ENCODE assay signal across 8 mouse cellular contexts in genomic region chr2:118813981-118814836, GRCm38 (mm10). TPM values are rescaled to one million over a fixed set of nuclear protein-coding genes. Genes with fewer than 3 reads are reported as not detected.
DNase-seq lines count a peak whose midpoint lies in the region; ATAC-seq and TF ChIP-seq lines count a peak whose summit lies in the region.

Knstrn (plus strand) TSS chr2:118814003.

- H3K9ac ChIP-seq in hindbrain, postnatal 0 days (replicated peaks; ENCODE audit: low read length), result peak within 1 kb of the TSS; percentile 46

- no peaks in the 10 kb centered on the region for H3K27me3 ChIP-seq in hindbrain, postnatal 0 days (ENCODE audit: insufficient read depth, low read length)

- TF ChIP-seq CTCF in gastrocnemius, adult 2 months (IDR thresholded peaks at IDR 0.05), result no peak
- TF ChIP-seq CTCF in hindbrain, postnatal 0 days (IDR thresholded peaks at IDR 0.05; ENCODE audit: low read depth), result no peak

- no peaks in the 10 kb centered on the region for H3K36me3 ChIP-seq in hindbrain, postnatal 0 days (ENCODE audit: insufficient read depth, low read length)
- no peaks in the 10 kb centered on the region for H3K36me3 ChIP-seq in macrophage (ENCODE audit: inconsistent target)

- H3K4me3 ChIP-seq in gastrocnemius, adult 2 months, result peak within 1 kb of the TSS; percentile 79
- H3K4me3 ChIP-seq in hindbrain, postnatal 0 days (ENCODE audit: low read length), result peak within 1 kb of the TSS; percentile 61
- peak within 1 kb of the TSS; percentile 59 for H3K4me3 ChIP-seq in macrophage (ENCODE audit: inconsistent target)

- intact Hi-C loops in gastrocnemius, adult 2 months (cut with DNase I), result loop anchor here (5.0 kb wide), 1 partner anchor 48 kb away; the partner anchor contains the start of gene Ivd

- peak within 1 kb of the TSS; percentile 97 for H3K4me2 ChIP-seq in hindbrain, postnatal 0 days (ENCODE audit: low read depth, low read length)

- peak; percentile 93 for DNase-seq in gastrocnemius, adult 2 months
- DNase-seq in hindbrain, postnatal 0 days (ENCODE audit: low spot score), result peak; percentile 96
- DNase-seq in left cerebral cortex, adult 18-20 months (ENCODE audit: low spot score in 2 of 2), result peak; percentile 81 to 89
- peak; percentile 81 for DNase-seq in retina, postnatal 7 days (ENCODE audit: low read depth, low spot score)
- DNase-seq in urinary bladder, adult 18-20 months (ENCODE audit: low spot score in 2 of 2), result peak; percentile 81 to 85

- WGBS in hindbrain, postnatal 0 days, result 1% methylated on average over 49 of the region's 49 CpGs
- WGBS in macrophage (ENCODE audit: missing documents), result under 1% methylated on average over 48 of the region's 49 CpGs

- no peaks in the 10 kb centered on the region for H3K9me3 ChIP-seq in hindbrain, postnatal 0 days (ENCODE audit: low read length)

- no peak within 1 kb of the TSS for H3K27ac ChIP-seq in gastrocnemius, adult 2 months
- no peak within 1 kb of the TSS for H3K27ac ChIP-seq in hindbrain, postnatal 0 days
- H3K27ac ChIP-seq in macrophage, result peak within 1 kb of the TSS; percentile 46

- ATAC-seq in activated CD4-positive, CD25-positive, alpha-beta regulatory T cell, adult 4 months, result peak; percentile 100
- peak; percentile 99 for ATAC-seq in common myeloid progenitor, adult 5-6 weeks (replicated peaks; ENCODE audit: low read depth, poor library complexity, severe bottlenecking)
- ATAC-seq in hindbrain, postnatal 0 days, result peak; percentile 97

- H3K4me1 ChIP-seq in hindbrain, postnatal 0 days (ENCODE audit: insufficient read depth, low read length), result no peaks in the 10 kb centered on the region

- no peaks in the 10 kb centered on the region for H3K79me2 ChIP-seq in macrophage (ENCODE audit: inconsistent target)

RNA-seq across cellular contexts. Expression of gene Knstrn, which starts in this region (rescaled TPM):
- 10 to 100 TPM; 23.7 to 30.8 TPM for polyA plus RNA-seq in activated CD4-positive, CD25-positive, alpha-beta regulatory T cell, adult 4 months (2017; shearing (Covaris generic))
- 124 and 177 TPM in 2 replicates for total RNA-seq in common myeloid progenitor, adult 5-6 weeks (2017)
- total RNA-seq in gastrocnemius, adult 2 months (2021), result under 1 TPM; 0.28 to 0.31 TPM
- 5.5 and 8.6 TPM in 2 replicates for total RNA-seq in hindbrain, postnatal 0 days (2014; rRNA removed)
- 16.5 and 21.6 TPM in 2 replicates for polyA plus RNA-seq in hindbrain, postnatal 0 days (2015; fragmentation: Nextera tagmentation; extraction: Ambion mirVana)
- total RNA-seq in left cerebral cortex, adult 18-20 months (2021), result 1 to 10 TPM; 1.5 to 1.7 TPM
- total RNA-seq in macrophage (2018; cell fraction: chromatin; rRNA removed), result 10 to 100 TPM in 4 of 26 experiments, 1 to 10 TPM in 21, under 1 TPM in 1; 0.37 to 21.3 (median 3.8) TPM
- total RNA-seq in macrophage (2018; cell fraction: cytosol; rRNA removed), result 1 to 10 TPM in 25 of 26 experiments, under 1 TPM in 1; 0.91 to 7.9 (median 2.0) TPM
- 10 to 100 TPM in 1 of 26 experiments, 1 to 10 TPM in 22, under 1 TPM in 3; 0.17 to 15.8 (median 2.6) TPM for total RNA-seq in macrophage (2018; cell fraction: nucleus; rRNA removed)
- 1.0 to 14.5 TPM (median 7.1 TPM) in 3 replicates for polyA plus RNA-seq in macrophage (2018)

Comparison
In these comparisons a context has a peak if more than half of its experiments do, and no peak if none do; other contexts are left out.
1. RNA of gene Knstrn (total RNA-seq): 124 to 177 TPM in common myeloid progenitor, adult 5-6 weeks; 5.5 to 8.6 TPM in hindbrain, postnatal 0 days, 1.5 to 1.7 TPM in left cerebral cortex, adult 18-20 months and 0.28 to 0.31 TPM in gastrocnemius, adult 2 months; every median in the first group is over 10 times any median in the second.
2. Peak in DNase-seq and H3K4me3 ChIP-seq in gastrocnemius, adult 2 months; RNA of the gene not detected or under 1 TPM.
3. Peak in every context shown above with its lines, with median percentiles within 50 percentile points of each other: ATAC-seq, DNase-seq and H3K4me3 ChIP-seq.